Mouse (Mus musculus): Measurements from ENCODE around the gene Frmd4a. TPM values are rescaled to one million over a fixed set of nuclear protein-coding genes. Genes with fewer than 3 reads are reported as not detected.

The Frmd4a gene
- total and polyA plus RNA-seq, 3 experiments, result 32.6 to 55.7 (median 43.6) TPM

- TF ChIP-seq TAL1 (conservative IDR thresholded peaks at IDR 0.05; ENCODE audit: low read depth, low read length) (no peak), GATA1 (IDR thresholded peaks at IDR 0.05; ENCODE audit: borderline replicate concordance, low read length) (no peak), POLR2AphosphoS5 (IDR thresholded peaks at IDR 0.05; ENCODE audit: insufficient replicate concordance, low read depth, low read length) (no peak)
- H3K4me3 ChIP-seq (ENCODE audit: low read depth, low read length), result no peak overlapping the region
- H3K4me1 ChIP-seq (ENCODE audit: insufficient read depth, low read depth, low read length), result no peaks in the 10 kb centered on the region
- DNase-seq (ENCODE audit: low spot score), result no peak
- no peaks in the 10 kb centered on the region for H3K9me3 ChIP-seq (replicated peaks)
- no peaks in the 10 kb centered on the region for H3K36me3 ChIP-seq (replicated peaks)
- no peak for ATAC-seq (ENCODE audit: extremely low read depth, insufficient number of reproducible peaks, low FRiP score, poor library complexity, severe bottlenecking)
- H3K27me3 ChIP-seq (ENCODE audit: insufficient read depth, low read length), result no peaks in the 10 kb centered on the region; the same call in 1 of the 2 replicates
Observed at GRCm38 (mm10) chr2:4152521-4153040, 135.1 kb downstream of the Frmd4a start.

GRCm38 (mm10) chr2:4153131-4153631, 135.7 kb downstream of the Frmd4a start:
- Histone ChIP-seq H3K27me3 (ENCODE audit: insufficient read depth, low read length) (no peaks in the 10 kb centered on the region; the same call in 1 of the 2 replicates), H3K4me3 (ENCODE audit: low read depth, low read length) (no peak overlapping the region), H3K4me1 (ENCODE audit: insufficient read depth, low read depth, low read length) (no peaks in the 10 kb centered on the region), H3K36me3 (replicated peaks) (no peaks in the 10 kb centered on the region), H3K9me3 (replicated peaks) (no peaks in the 10 kb centered on the region)
- TF ChIP-seq CTCF (IDR thresholded peaks at IDR 0.05; ENCODE audit: low read depth, low read length) (no peak), TAL1 (conservative IDR thresholded peaks at IDR 0.05; ENCODE audit: low read depth, low read length) (no peak), POLR2AphosphoS5 (IDR thresholded peaks at IDR 0.05; ENCODE audit: insufficient replicate concordance, low read depth, low read length) (no peak), GATA2 (IDR thresholded peaks at IDR 0.05; ENCODE audit: borderline replicate concordance, low read depth, low read length) (no peak), GATA1 (IDR thresholded peaks at IDR 0.05; ENCODE audit: borderline replicate concordance, low read length) (no peak)
- DNase-seq (ENCODE audit: low spot score), result no peak
- ATAC-seq (ENCODE audit: extremely low read depth, insufficient number of reproducible peaks, low FRiP score, poor library complexity, severe bottlenecking), result no peak

GRCm38 (mm10) chr2:4154036-4154653, 136.6 kb downstream of the Frmd4a start:
- TF ChIP-seq GATA1 (IDR thresholded peaks at IDR 0.05; ENCODE audit: borderline replicate concordance, low read length), result no peak
- TF ChIP-seq TAL1 (conservative IDR thresholded peaks at IDR 0.05; ENCODE audit: low read depth, low read length), result no peak
- no peak for TF ChIP-seq POLR2AphosphoS5 (IDR thresholded peaks at IDR 0.05; ENCODE audit: insufficient replicate concordance, low read depth, low read length)
- no peak for TF ChIP-seq CTCF (IDR thresholded peaks at IDR 0.05; ENCODE audit: low read depth, low read length)
- TF ChIP-seq GATA2 (IDR thresholded peaks at IDR 0.05; ENCODE audit: borderline replicate concordance, low read depth, low read length), result no peak
- ATAC-seq (ENCODE audit: extremely low read depth, insufficient number of reproducible peaks, low FRiP score, poor library complexity, severe bottlenecking) (no peak), DNase-seq (ENCODE audit: low spot score) (no peak)
- H3K36me3 ChIP-seq (replicated peaks), result no peaks in the 10 kb centered on the region
- no peaks in the 10 kb centered on the region for H3K9me3 ChIP-seq (replicated peaks)
- H3K27me3 ChIP-seq (ENCODE audit: insufficient read depth, low read length), result no peaks in the 10 kb centered on the region; the same call in 1 of the 2 replicates
- H3K4me3 ChIP-seq (ENCODE audit: low read depth, low read length), result no peak overlapping the region
- no peaks in the 10 kb centered on the region for H3K4me1 ChIP-seq (ENCODE audit: insufficient read depth, low read depth, low read length)

- DNase-seq (ENCODE audit: low spot score) (no peak), ATAC-seq (ENCODE audit: extremely low read depth, insufficient number of reproducible peaks, low FRiP score, poor library complexity, severe bottlenecking) (no peak)
- TF ChIP-seq TAL1 (conservative IDR thresholded peaks at IDR 0.05; ENCODE audit: low read depth, low read length) (no peak), CTCF (IDR thresholded peaks at IDR 0.05; ENCODE audit: low read depth, low read length) (no peak), POLR2AphosphoS5 (IDR thresholded peaks at IDR 0.05; ENCODE audit: insufficient replicate concordance, low read depth, low read length) (no peak), GATA1 (IDR thresholded peaks at IDR 0.05; ENCODE audit: borderline replicate concordance, low read length) (no peak), GATA2 (IDR thresholded peaks at IDR 0.05; ENCODE audit: borderline replicate concordance, low read depth, low read length) (no peak)
- Histone ChIP-seq H3K27me3 (ENCODE audit: insufficient read depth, low read length) (no peaks in the 10 kb centered on the region; the same call in 1 of the 2 replicates), H3K9me3 (replicated peaks) (no peaks in the 10 kb centered on the region), H3K4me3 (ENCODE audit: low read depth, low read length) (no peak overlapping the region), H3K36me3 (replicated peaks) (no peaks in the 10 kb centered on the region), H3K4me1 (ENCODE audit: insufficient read depth, low read depth, low read length) (no peaks in the 10 kb centered on the region)
Observed at GRCm38 (mm10) chr2:4154654-4155047, 137.1 kb downstream of the Frmd4a start.

- no peaks in the 10 kb centered on the region for H3K36me3 ChIP-seq (replicated peaks)
- DNase-seq (ENCODE audit: low spot score) (no peak), ATAC-seq (ENCODE audit: extremely low read depth, insufficient number of reproducible peaks, low FRiP score, poor library complexity, severe bottlenecking) (no peak)
- no peaks in the 10 kb centered on the region for H3K4me1 ChIP-seq (ENCODE audit: insufficient read depth, low read depth, low read length)
- no peak overlapping the region for H3K4me3 ChIP-seq (ENCODE audit: low read depth, low read length)
- TF ChIP-seq CTCF (IDR thresholded peaks at IDR 0.05; ENCODE audit: low read depth, low read length) (no peak), GATA1 (IDR thresholded peaks at IDR 0.05; ENCODE audit: borderline replicate concordance, low read length) (no peak), GATA2 (IDR thresholded peaks at IDR 0.05; ENCODE audit: borderline replicate concordance, low read depth, low read length) (no peak), POLR2AphosphoS5 (IDR thresholded peaks at IDR 0.05; ENCODE audit: insufficient replicate concordance, low read depth, low read length) (no peak), TAL1 (conservative IDR thresholded peaks at IDR 0.05; ENCODE audit: low read depth, low read length) (no peak)
- H3K9me3 ChIP-seq (replicated peaks), result no peaks in the 10 kb centered on the region
- no peaks in the 10 kb centered on the region; the same call in 1 of the 2 replicates for H3K27me3 ChIP-seq (ENCODE audit: insufficient read depth, low read length)
Observed at GRCm38 (mm10) chr2:4155406-4155805, 137.9 kb downstream of the Frmd4a start.

- no peak for DNase-seq (ENCODE audit: low spot score)
- TF ChIP-seq GATA1 (IDR thresholded peaks at IDR 0.05; ENCODE audit: borderline replicate concordance, low read length) (no peak), POLR2AphosphoS5 (IDR thresholded peaks at IDR 0.05; ENCODE audit: insufficient replicate concordance, low read depth, low read length) (no peak), GATA2 (IDR thresholded peaks at IDR 0.05; ENCODE audit: borderline replicate concordance, low read depth, low read length) (no peak), CTCF (IDR thresholded peaks at IDR 0.05; ENCODE audit: low read depth, low read length) (no peak), TAL1 (conservative IDR thresholded peaks at IDR 0.05; ENCODE audit: low read depth, low read length) (no peak)
- Histone ChIP-seq H3K9me3 (replicated peaks) (no peaks in the 10 kb centered on the region), H3K36me3 (replicated peaks) (no peaks in the 10 kb centered on the region), H3K27me3 (ENCODE audit: insufficient read depth, low read length) (no peaks in the 10 kb centered on the region), H3K4me1 (ENCODE audit: insufficient read depth, low read depth, low read length) (no peaks in the 10 kb centered on the region), H3K4me3 (ENCODE audit: low read depth, low read length) (no peak overlapping the region)
- ATAC-seq (ENCODE audit: extremely low read depth, insufficient number of reproducible peaks, low FRiP score, poor library complexity, severe bottlenecking), result no peak
Observed at GRCm38 (mm10) chr2:4156511-4156910, 139.0 kb downstream of the Frmd4a start.

Measured in G1E (cell line).